Mouse (Mus musculus) bone marrow, adult 2 months (tissue): ENCODE results near the gene Phc1. TPM values are rescaled to one million over a fixed set of nuclear protein-coding genes. Genes with fewer than 3 reads are reported as not detected.

Experiments
- H3K27ac ChIP-seq: fragments of 200-500 bp; 2 replicates; pipeline ENCODE4 v1.5.1; 2012; ENCODE audit warnings: low read depth, mild to moderate bottlenecking, control low read depth, inconsistent platforms, low read length; ENCODE audit not compliant: control insufficient read depth, poor library complexity, insufficient read depth
- H3K4me1 ChIP-seq: fragments of 200-500 bp; 2 replicates; pipeline ENCODE4 v1.6.1; 2011; ENCODE audit warnings: low read length; ENCODE audit not compliant: control insufficient read depth, insufficient read depth
- H3K4me3 ChIP-seq: fragments of 200-500 bp; replicated peaks from 2 replicates; pipeline ENCODE3; 2011; ENCODE audit warnings: mild to moderate bottlenecking, low read depth, low read length, control low read depth; ENCODE audit not compliant: control insufficient read depth
- CTCF ChIP-seq: fragments of 200-500 bp; IDR thresholded peaks from 2 replicates; pipeline ENCODE4 v1.5.1; 2011; ENCODE audit warnings: low read length, control low read depth; ENCODE audit not compliant: control insufficient read depth, insufficient read depth
- POLR2A ChIP-seq: fragments of 200-500 bp; IDR thresholded peaks from 2 replicates; pipeline ENCODE4 v1.6.1; 2011; ENCODE audit warnings: low read depth, mild to moderate bottlenecking, control low read depth, low read length, borderline replicate concordance; ENCODE audit not compliant: control insufficient read depth
- WGBS: fragments of 180-500 bp; shearing (Covaris S2); methylation state at CpG from one replicate; pipeline ENCODE4 v1.1.7; 2018; 5-methylcytosine and 5-hydroxymethylcytosine counted together
- polyA plus RNA-seq: library from polyadenylated mRNA; stranded (reverse); fragments of >200 nt; gene quantifications from 2 replicates; pipeline ENCODE4 v1.2.4, GENCODE M21; 2011; ENCODE audit warnings: low replicate concordance; ENCODE audit not compliant: missing spikeins, insufficient read depth, insufficient read length

The Phc1 gene
- polyA plus RNA-seq, 1 experiment = 13.6 TPM

DNA sequence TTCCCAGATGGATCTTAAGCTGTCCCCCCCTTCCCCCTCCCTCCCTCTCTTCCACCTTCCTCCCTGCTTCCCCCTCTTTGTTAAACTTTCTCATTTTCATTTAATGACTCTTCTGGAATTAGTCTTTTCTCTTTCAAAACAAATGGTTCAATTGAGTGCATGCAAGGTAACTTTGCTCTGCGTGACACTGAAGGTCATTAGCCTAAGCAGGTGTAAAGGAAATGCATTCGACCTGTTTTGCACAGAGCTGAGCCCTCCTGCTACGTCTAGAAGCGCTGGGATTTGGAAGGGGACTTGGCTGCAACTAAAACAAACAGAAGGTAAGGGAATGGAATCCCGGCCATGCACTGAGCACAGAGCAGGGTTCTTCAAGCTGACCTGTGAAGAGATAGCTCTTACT, 1.8 kb upstream of the Phc1 start:
- no peaks in the 10 kb centered on the region for H3K4me1 ChIP-seq
- no peak overlapping the region for H3K4me3 ChIP-seq
- WGBS = 77% methylated on average over 5 of the region's 5 CpGs
- TF ChIP-seq POLR2A = no peak
- no peak for TF ChIP-seq CTCF
- H3K27ac ChIP-seq = no peak overlapping the region

DNA sequence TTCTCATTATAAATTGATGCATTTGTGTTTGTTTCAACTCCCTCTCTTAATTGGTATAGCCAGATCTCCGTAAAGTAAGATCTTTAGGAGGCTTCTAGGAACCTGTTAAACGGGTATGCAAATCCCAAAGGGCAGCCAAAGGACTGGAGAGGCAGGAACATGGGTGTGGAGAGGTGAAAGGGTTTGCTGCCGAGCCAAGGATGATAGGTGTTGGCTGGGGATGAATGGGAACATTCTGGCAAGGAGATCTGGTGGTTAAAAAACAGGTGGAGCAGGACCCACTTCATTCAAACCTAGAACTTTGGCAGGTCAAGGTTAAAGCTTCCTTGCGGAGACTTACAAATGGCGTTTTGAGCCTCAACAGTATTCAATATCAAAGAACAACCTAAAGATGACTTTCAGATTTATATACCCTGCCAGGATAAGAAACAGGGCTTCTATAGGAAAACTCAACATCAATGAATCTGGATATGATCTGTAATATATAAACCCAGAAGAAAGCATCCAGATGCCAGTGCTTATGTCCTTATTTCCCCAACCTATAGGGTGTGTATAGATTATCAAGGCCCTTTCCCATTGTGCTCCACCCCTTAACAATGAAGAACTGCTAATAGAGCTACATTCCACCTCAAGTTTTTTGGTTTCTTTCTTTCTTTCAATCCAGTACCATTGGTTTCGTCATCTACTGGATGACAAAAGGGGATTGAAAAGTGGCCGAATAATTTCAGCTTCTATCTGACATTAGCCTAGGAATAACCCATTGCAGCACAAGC, 863 bp upstream of the Phc1 start:
- no peaks in the 10 kb centered on the region for H3K4me1 ChIP-seq
- TF ChIP-seq POLR2A (no peak), CTCF (no peak)
- no peak overlapping the region for H3K4me3 ChIP-seq
- no peak overlapping the region for H3K27ac ChIP-seq
- 83% methylated on average over 7 of the region's 7 CpGs for WGBS

DNA sequence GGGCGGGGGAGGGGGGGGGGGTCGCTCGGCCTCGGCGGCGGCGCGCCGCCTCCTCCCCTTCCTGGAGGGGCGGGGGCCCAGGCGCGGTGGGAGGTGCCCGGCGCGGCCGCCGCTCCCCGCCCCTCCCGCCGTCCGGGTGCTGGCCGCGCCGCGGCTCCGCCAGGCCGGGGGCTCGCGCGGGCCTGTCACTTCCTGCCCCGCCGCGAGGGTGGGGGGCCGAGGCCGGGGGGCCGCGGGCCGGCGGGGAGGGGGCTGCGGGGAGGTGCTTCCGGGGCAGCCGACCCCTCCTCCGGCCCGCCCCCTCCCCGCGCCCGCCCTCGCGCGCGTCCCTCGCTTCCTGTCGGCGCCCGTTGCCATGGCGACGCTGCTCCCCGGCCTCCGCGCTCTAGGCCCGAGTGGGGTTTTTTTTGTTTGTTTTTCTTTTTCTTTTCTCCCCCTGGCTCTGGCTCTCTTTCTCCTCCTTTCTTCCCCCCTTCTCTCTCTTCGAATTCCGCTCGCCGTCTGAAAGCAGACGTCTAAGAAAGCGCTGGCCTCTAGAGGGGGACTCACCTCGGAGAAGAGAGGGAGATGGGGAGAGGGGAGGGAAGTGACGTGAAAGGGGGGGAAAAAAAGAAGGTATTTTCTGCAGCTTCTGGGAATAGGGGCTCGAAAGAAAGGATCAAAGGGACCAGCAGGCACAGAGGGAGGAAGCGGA, 566 bp downstream of the Phc1 start:
- H3K4me3 ChIP-seq = peak overlapping the region; percentile 95
- peak overlapping the region; percentile 41 for H3K27ac ChIP-seq
- no peak for TF ChIP-seq CTCF
- TF ChIP-seq POLR2A = no peak
- WGBS = under 1% methylated on average over 46 of the region's 71 CpGs
- no peaks in the 10 kb centered on the region for H3K4me1 ChIP-seq

DNA sequence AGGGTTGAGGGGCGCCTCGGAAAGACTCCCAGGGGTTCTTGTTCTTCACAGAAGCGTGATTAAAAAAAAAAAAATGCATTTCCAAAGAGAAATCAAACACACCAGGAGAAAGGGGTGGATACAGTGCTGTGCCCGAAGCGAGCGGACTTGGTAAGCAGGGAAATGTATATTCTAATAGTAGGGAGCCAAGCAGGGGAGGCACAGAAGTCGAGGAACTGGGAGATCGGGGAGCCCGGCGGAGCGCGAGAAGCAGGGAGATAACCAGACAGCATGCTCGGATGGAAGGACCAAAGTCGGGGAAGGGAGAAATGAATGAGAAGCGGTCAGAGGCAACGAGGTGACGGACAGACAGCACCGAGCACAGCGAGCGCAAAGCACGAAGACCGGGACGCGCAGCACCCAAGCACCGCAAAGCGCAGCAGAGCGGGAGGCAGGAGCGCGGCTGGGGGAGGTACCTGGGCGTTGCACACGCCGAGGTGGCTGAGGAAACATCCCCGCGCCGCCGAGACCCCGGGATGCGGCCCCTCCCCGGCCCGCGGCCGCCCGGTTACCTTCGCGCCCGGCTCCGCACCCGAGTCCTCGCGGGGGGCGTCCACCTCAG, 1.2 kb downstream of the Phc1 start:
- TF ChIP-seq POLR2A = no peak
- TF ChIP-seq CTCF = no peak
- WGBS = under 1% methylated on average over 46 of the region's 51 CpGs
- Histone ChIP-seq H3K4me3 (peak overlapping the region; percentile 95), H3K4me1 (no peaks in the 10 kb centered on the region), H3K27ac (peak overlapping the region; percentile 19; the same call in 1 of the 2 replicates)

DNA sequence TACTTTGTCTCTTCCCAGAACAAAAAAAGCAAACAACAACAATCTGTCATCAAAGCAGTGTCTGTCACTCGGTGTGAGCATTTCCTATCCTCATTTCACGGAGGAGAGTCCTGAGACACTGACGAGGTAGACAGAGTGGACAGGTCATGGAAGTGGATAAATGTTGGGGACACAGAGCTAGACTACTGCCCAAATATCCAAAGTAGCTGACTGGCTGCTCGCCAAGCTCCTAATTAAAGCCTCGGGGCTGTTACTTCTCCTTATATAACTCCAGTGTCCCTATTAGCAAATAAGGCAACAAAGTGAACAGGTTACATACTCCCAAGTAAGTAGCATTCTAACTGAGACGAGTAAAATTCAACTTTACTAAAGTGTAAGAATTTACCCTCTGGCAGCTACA, 2.8 kb downstream of the Phc1 start:
- TF ChIP-seq CTCF (no peak), POLR2A (no peak)
- Histone ChIP-seq H3K27ac (no peak overlapping the region), H3K4me1 (no peaks in the 10 kb centered on the region; the same call in 1 of the 2 replicates), H3K4me3 (no peak overlapping the region)
- WGBS = 65% methylated on average over 6 of the region's 6 CpGs

DNA sequence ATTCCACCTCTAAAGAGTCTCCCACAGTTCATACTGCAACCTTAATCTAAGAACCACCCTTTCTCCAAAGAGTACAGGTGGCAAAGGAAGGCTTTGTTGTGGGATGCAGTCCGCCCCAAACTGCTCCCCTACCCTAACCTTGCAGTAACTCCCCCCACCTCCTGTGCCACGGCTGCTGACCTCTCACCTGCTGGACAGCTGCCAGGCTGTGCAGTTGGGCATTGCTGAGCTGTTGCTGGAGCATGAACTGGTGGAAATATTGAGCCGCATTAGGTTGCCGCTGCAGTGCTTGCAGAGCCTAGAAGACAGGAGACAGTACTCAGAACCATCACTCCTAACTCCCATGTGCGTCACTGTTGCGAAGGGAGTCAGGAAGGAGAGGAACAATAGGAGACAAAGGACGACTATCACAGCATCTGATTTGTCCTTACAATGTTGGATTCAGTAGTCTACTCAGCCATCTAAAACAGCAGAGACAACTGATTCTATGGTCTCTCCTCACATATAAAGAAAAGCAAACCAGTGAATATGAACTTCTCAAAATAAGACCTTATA, 5.5 kb downstream of the Phc1 start:
- no peak for TF ChIP-seq CTCF
- TF ChIP-seq POLR2A = no peak
- WGBS = 79% methylated on average over 7 of the region's 7 CpGs
- Histone ChIP-seq H3K4me1 (no peaks in the 10 kb centered on the region; the same call in 1 of the 2 replicates), H3K4me3 (no peak overlapping the region), H3K27ac (no peak overlapping the region)

DNA sequence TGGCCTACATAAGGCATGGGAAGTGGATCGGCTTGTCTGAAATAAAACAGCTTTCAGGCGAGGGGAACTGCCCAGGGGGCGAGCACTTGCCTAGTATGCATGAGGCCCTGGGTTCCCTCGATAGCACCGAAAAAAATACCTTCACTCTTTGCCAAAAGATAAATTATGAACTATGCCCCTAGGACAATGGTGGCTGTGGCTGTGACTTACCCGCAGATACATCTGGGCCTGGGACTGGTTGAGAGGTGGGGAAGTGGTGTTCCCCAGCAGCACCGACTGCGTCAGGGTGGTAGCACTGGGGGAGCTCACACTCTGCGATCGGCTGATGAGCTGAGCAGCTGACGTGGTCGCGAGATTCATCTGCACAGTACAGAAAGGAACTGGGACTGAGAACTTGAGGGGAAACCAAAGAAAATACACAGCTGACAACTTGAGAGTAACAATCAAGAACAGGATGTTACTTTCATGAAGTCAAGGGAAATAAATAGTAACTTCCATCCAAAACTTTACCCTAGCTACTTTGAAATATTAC, 7.2 kb downstream of the Phc1 start:
- 81% methylated on average over 13 of the region's 13 CpGs for WGBS
- no peaks in the 10 kb centered on the region; the same call in 1 of the 2 replicates for H3K4me1 ChIP-seq
- no peak for TF ChIP-seq CTCF
- TF ChIP-seq POLR2A = no peak

DNA sequence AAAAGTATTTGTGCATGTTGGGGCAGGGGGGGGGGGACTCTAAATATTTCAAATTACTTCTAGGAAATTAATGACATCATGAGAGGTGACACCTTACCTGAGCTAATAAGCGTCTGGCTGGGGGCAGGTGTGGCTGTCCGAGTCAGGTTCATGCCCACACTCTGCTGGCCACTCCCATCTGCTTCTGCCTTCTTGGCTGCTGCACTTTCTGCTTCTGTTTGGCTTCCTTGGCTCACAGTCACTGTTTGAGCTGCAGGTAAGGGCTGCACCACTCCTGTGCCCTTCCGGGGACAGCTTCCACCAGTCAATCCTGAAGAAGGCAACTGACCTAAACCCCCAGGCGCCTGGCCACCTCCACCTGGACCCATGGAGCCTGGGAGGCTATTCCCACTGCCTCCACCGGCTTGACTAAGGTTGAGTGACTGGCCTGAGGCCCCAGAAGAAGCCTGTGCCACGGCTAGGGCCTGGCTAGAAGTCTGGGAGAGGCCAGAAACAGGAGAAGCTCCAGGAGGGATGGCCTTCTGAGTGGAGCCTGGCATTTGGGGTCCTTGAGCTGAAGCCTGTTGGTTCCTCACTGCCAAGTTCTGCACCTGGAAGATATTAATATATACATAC, 14.9 kb downstream of the Phc1 start:
- WGBS = 80% methylated on average over 6 of the region's 6 CpGs
- TF ChIP-seq CTCF = no peak
- Histone ChIP-seq H3K4me1 (no peaks in the 10 kb centered on the region), H3K4me3 (no peak overlapping the region), H3K27ac (no peak overlapping the region)

More for the DNA sequence above, 7.2 kb downstream of the Phc1 start:
- Histone ChIP-seq H3K4me3 (no peak overlapping the region), H3K27ac (no peak overlapping the region)

DNA sequence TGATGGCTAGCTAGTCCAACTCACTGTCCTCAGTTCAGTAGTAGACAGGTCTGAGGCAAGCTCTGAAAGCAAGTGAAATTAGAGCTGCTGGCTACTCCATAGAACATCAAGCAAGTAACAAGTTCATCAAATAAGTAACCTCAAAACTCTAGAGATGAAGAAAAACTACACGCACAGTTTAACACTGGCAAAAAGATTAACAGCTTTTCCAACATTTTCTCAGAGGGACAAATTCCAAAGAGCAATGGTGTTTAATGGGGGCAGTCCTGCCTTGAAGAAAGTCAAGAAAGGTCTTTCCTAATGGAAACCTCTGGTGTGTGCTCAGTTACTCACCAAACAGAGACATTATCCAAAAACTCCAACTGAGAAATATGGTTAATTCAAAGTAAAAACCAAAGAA, 21.6 kb downstream of the Phc1 start:
- no peaks in the 10 kb centered on the region for H3K4me1 ChIP-seq
- no peak overlapping the region for H3K27ac ChIP-seq
- WGBS = 90% methylated on average over 1 of the region's 1 CpGs
- H3K4me3 ChIP-seq = no peak overlapping the region
- TF ChIP-seq CTCF = no peak
- no peak for TF ChIP-seq POLR2A
